Mouse (Mus musculus) small intestine, adult 2 months (tissue): ENCODE data around the gene Rabgap1l. TPM values are rescaled to one million over a fixed set of nuclear protein-coding genes. Genes with fewer than 3 reads are reported as not detected.

Experiments
- H3K27ac ChIP-seq: fragments of 200-500 bp; 2 replicates; pipeline ENCODE4 v1.5.1; 2012; ENCODE audit warnings: low read depth, low read length, control low read depth, inconsistent platforms; ENCODE audit not compliant: insufficient read depth
- H3K27me3 ChIP-seq: fragments of 200-500 bp; 2 replicates; pipeline ENCODE4 v1.6.1; 2012; ENCODE audit warnings: mild to moderate bottlenecking, moderate library complexity, low read length, inconsistent platforms; ENCODE audit not compliant: control insufficient read depth, insufficient read depth
- H3K36me3 ChIP-seq: fragments of 200-500 bp; 2 replicates; pipeline ENCODE4 v1.6.1; 2012; ENCODE audit warnings: mild to moderate bottlenecking, low read length, control low read depth, inconsistent platforms; ENCODE audit not compliant: control insufficient read depth, insufficient read depth
- H3K4me1 ChIP-seq: fragments of 200-500 bp; 2 replicates; pipeline ENCODE4 v1.6.1; 2012; ENCODE audit warnings: low read length, inconsistent platforms, mixed read lengths; ENCODE audit not compliant: control insufficient read depth, insufficient read depth, insufficient read length
- H3K4me3 ChIP-seq: fragments of 200-500 bp; 2 replicates; pipeline ENCODE4 v1.5.1; 2012; ENCODE audit warnings: low read depth, mild to moderate bottlenecking, control low read depth, inconsistent platforms, low read length, moderate library complexity
- CTCF ChIP-seq: fragments of 200-500 bp; IDR thresholded peaks from 2 replicates; pipeline ENCODE4 v1.5.1; 2012; ENCODE audit warnings: low read depth, mild to moderate bottlenecking, control low read depth, inconsistent platforms, low read length, moderate library complexity, mixed read lengths; ENCODE audit not compliant: insufficient replicate concordance, insufficient read length; ENCODE audit errors: extremely low read depth
- POLR2A ChIP-seq: fragments of 200-500 bp; IDR thresholded peaks from 2 replicates; pipeline ENCODE4 v1.6.1; 2012; ENCODE audit warnings: low read depth, mild to moderate bottlenecking, control low read depth, inconsistent platforms, low read length, moderate library complexity
- WGBS: fragments of 180-500 bp; shearing (Covaris S2); methylation state at CpG from one replicate; pipeline ENCODE4 v1.1.7; 2018; 5-methylcytosine and 5-hydroxymethylcytosine counted together
- polyA plus RNA-seq: library from polyadenylated mRNA; depleted of rRNA; stranded (reverse); fragments of >200 nt; gene quantifications from 2 replicates; pipeline ENCODE4 v1.2.3, GENCODE M21; 2012; rRNA removed

The Rabgap1l gene
- 3.5 and 4.9 TPM in 2 replicates for polyA plus RNA-seq

- TF ChIP-seq CTCF (no peak), POLR2A (peak; percentile 81)
- peak within 1 kb of the TSS; percentile 57 for H3K27ac ChIP-seq
- no peaks in the 10 kb centered on the region for H3K27me3 ChIP-seq
- under 1% methylated on average over 62 of the region's 67 CpGs for WGBS
- no peaks in the 10 kb centered on the region for H3K36me3 ChIP-seq
- peaks cover 6% of the 10 kb centered on the region for H3K4me1 ChIP-seq
- H3K4me3 ChIP-seq, result peak within 1 kb of the TSS; percentile 99
Measured at GRCm38 (mm10) chr1:160792686-160793355, at the start of gene Rabgap1l. Gene Rabgap1l, minus strand, starts transcription at chr1:160793211.

- 49% methylated on average over 10 of the region's 10 CpGs for WGBS
- no peak for TF ChIP-seq CTCF
- no peak for TF ChIP-seq POLR2A
Measured at GRCm38 (mm10) chr1:160842567-160842966, 49.6 kb upstream of the Rabgap1l start.

GRCm38 (mm10) chr1:160840618-160841017, 47.6 kb upstream of the Rabgap1l start:
- no peak for TF ChIP-seq POLR2A
- no peak for TF ChIP-seq CTCF
- H3K36me3 ChIP-seq, result no peaks in the 10 kb centered on the region
- H3K27ac ChIP-seq, result no peak overlapping the region
- H3K27me3 ChIP-seq, result no peaks in the 10 kb centered on the region
- WGBS, result 46% methylated on average over 5 of the region's 5 CpGs
- H3K4me1 ChIP-seq, result 0 out of 2 replicates have a peak, but pooled peaks cover 2% of the 10 kb centered on the region
- H3K4me3 ChIP-seq, result no peak overlapping the region

More at GRCm38 (mm10) chr1:160842567-160842966, 49.6 kb upstream of the Rabgap1l start:
- H3K4me1 ChIP-seq, result 0 out of 2 replicates have a peak, but pooled peaks cover 2% of the 10 kb centered on the region
- no peaks in the 10 kb centered on the region for H3K27me3 ChIP-seq
- H3K27ac ChIP-seq, result 0 out of 2 replicates have a peak overlapping the region, but pooled peaks have one; percentile 0
- H3K4me3 ChIP-seq, result no peak overlapping the region
- H3K36me3 ChIP-seq, result no peaks in the 10 kb centered on the region

- no peak for TF ChIP-seq CTCF
- TF ChIP-seq POLR2A, result no peak
- Histone ChIP-seq H3K36me3 (no peaks in the 10 kb centered on the region), H3K27ac (no peak overlapping the region), H3K4me3 (no peak overlapping the region), H3K27me3 (no peaks in the 10 kb centered on the region), H3K4me1 (0 out of 2 replicates have a peak, but pooled peaks cover 2% of the 10 kb centered on the region)
- 70% methylated on average over 4 of the region's 4 CpGs for WGBS
Measured at GRCm38 (mm10) chr1:160839095-160839494, 46.1 kb upstream of the Rabgap1l start.

- Histone ChIP-seq H3K4me3 (no peak overlapping the region), H3K27ac (no peak overlapping the region), H3K4me1 (no peaks in the 10 kb centered on the region), H3K36me3 (no peaks in the 10 kb centered on the region), H3K27me3 (no peaks in the 10 kb centered on the region)
- 80% methylated on average over 1 of the region's 1 CpGs for WGBS
- TF ChIP-seq POLR2A (no peak), CTCF (no peak)
Measured at GRCm38 (mm10) chr1:160834446-160834845, 41.4 kb upstream of the Rabgap1l start.

GRCm38 (mm10) chr1:160832267-160833021, 39.4 kb upstream of the Rabgap1l start:
- Histone ChIP-seq H3K4me1 (no peaks in the 10 kb centered on the region), H3K36me3 (no peaks in the 10 kb centered on the region), H3K4me3 (no peak overlapping the region), H3K27ac (no peak overlapping the region), H3K27me3 (no peaks in the 10 kb centered on the region)
- WGBS, result 82% methylated on average over 9 of the region's 9 CpGs
- TF ChIP-seq POLR2A (no peak), CTCF (no peak)
